Comparison of ENCODE assay signal across 7 mouse cellular contexts in genomic region chr4:147223778-147224435, GRCm38 (mm10).
A peak's percentile ranks its signal among the peaks of the same experiment; 100 is the strongest.
DNase-seq lines count a peak whose midpoint lies in the region.

No protein-coding gene starts in this region.

- DNase-seq in cerebellum, adult 11 months: peak; percentile 20
- peak; percentile 35 for DNase-seq in cerebellum, adult 9-10 months
- peak; percentile 4 to 25 for DNase-seq in cerebellum, postnatal 36 days
- DNase-seq in kidney, adult 11 months: peak; percentile 30
- DNase-seq in kidney, postnatal 14 days: peak; percentile 19
- peak; percentile 13 to 28 for DNase-seq in left cerebral cortex, adult 8-10 months (ENCODE audit: low spot score in 2 of 2)
- peak; percentile 17 for DNase-seq in thymus, postnatal 25 days

Comparison
In these comparisons a context has a peak if more than half of its experiments do, and no peak if none do; other contexts are left out.
1. Peak in every context shown above with its lines: DNase-seq.